ENCODE assay signal across 22 mouse cellular contexts in the genomic region with DNA sequence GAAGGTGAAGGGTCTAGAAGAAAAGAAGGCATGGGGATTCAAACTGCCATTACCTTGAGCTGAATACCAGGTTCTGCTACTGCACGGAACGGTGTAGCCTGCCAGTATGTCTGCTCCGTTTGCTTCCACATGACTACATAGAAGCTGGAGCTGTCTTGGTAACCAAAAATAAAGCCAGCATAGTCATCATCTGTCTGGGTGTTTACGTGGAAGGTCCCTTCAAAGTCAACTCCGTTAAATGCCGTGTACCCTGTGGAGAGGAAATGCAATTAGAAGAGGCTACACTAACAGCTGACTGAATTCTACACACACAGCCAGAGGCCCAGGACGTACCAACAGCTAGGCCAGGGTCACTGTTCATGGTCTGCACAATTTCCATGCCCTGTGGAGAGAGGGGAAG. TPM values are rescaled to one million over a fixed set of nuclear protein-coding genes. Genes with fewer than 3 reads are reported as not detected.
"Had no signal": no experiment of that assay in that cellular context is flagged by ENCODE, and none has a peak within 500 bp of the region (broad histone marks: within the 10 kb centered on the region; RNA-seq: fewer than 3 reads in every experiment).

No protein-coding gene starts in this region.

- H3K4me2 ChIP-seq: hindbrain, embryonic 13.5 days; hindbrain, embryonic 15.5 days; intestine, embryonic 15.5 days; limb, embryonic 13.5 days; limb, embryonic 15.5 days; liver, embryonic 12.5 days had no signal

- H3K27me3 ChIP-seq: hindbrain, embryonic 13.5 days; hindbrain, embryonic 15.5 days; intestine, embryonic 15.5 days had no signal

- H3K27ac ChIP-seq: heart, embryonic 10.5 days; hindbrain, embryonic 13.5 days; hindbrain, embryonic 15.5 days; intestine, embryonic 15.5 days; layer of hippocampus, adult 2 months; limb, embryonic 13.5 days; limb, embryonic 15.5 days; liver, embryonic 12.5 days; liver, embryonic 14.5 days had no signal

- H3K9ac ChIP-seq: hindbrain, embryonic 13.5 days; hindbrain, embryonic 15.5 days; intestine, embryonic 15.5 days; limb, embryonic 13.5 days; limb, embryonic 15.5 days; liver, embryonic 12.5 days; liver, embryonic 14.5 days had no signal

- DNase-seq: gastrocnemius, postnatal 14 days; gastrocnemius, postnatal 36 days; heart, postnatal 4 days; kidney, adult 18-20 months; kidney, adult 8-10 months; kidney, postnatal 10 days; kidney, postnatal 25 days; kidney, postnatal 4 days; layer of hippocampus, postnatal 36 days; left cerebral cortex, postnatal 4 days had no signal

- H3K4me1 ChIP-seq: intestine, embryonic 15.5 days; liver, embryonic 12.5 days had no signal

- H3K36me3 ChIP-seq: hindbrain, embryonic 13.5 days; hindbrain, embryonic 15.5 days; intestine, embryonic 15.5 days; limb, embryonic 13.5 days; limb, embryonic 15.5 days; liver, embryonic 12.5 days had no signal

- H3K4me3 ChIP-seq: heart, embryonic 10.5 days; hindbrain, embryonic 13.5 days; hindbrain, embryonic 15.5 days; intestine, embryonic 15.5 days; layer of hippocampus, adult 2 months; limb, embryonic 13.5 days; limb, embryonic 15.5 days; liver, embryonic 12.5 days had no signal

- ATAC-seq: inflammation-experienced regulatory T-cells, adult 6 months; intestine, embryonic 15.5 days; intestine, postnatal 0 days; liver, embryonic 12.5 days had no signal

- H3K9me3 ChIP-seq: heart, embryonic 10.5 days; hindbrain, embryonic 13.5 days; hindbrain, embryonic 15.5 days; intestine, embryonic 15.5 days; limb, embryonic 13.5 days; limb, embryonic 15.5 days; liver, embryonic 12.5 days had no signal

RNA-seq across cellular contexts. Expression of gene Thbs4, which starts 39.6 kb away (rescaled TPM):
- total RNA-seq: granulocyte monocyte progenitor cell, adult 5-6 weeks had no signal
- polyA plus RNA-seq: inflammation-experienced regulatory T-cells, adult 6 months had no signal
